Mouse (Mus musculus) forebrain, embryonic 16.5 days (tissue): ENCODE results near the gene Itpk1. TPM values are rescaled to one million over a fixed set of nuclear protein-coding genes. Genes with fewer than 3 reads are reported as not detected.

Experiments
- ATAC-seq: fragments of 200-750 bp; cut with Nextera tagmentation; 2 replicates; pipeline ENCODE4 v1.8.0; 2017; ENCODE audit warnings: mild to moderate bottlenecking, moderate library complexity
- H3K27ac ChIP-seq: fragments of 300-500 bp; sonication (generic); 2 replicates; pipeline ENCODE4 v1.5.1; 2014; ENCODE audit warnings: low read length, control low read depth
- H3K27me3 ChIP-seq: fragments of 300-500 bp; sonication (generic); replicated peaks from 2 replicates; pipeline ENCODE4 v1.6.1; 2014; ENCODE audit warnings: low read length; ENCODE audit not compliant: control insufficient read depth, insufficient read depth
- H3K36me3 ChIP-seq: fragments of 300-500 bp; sonication (generic); 2 replicates; pipeline ENCODE4 v1.6.1; 2014; ENCODE audit not compliant: control insufficient read depth, insufficient read depth
- H3K4me1 ChIP-seq: fragments of 300-500 bp; sonication (generic); replicated peaks from 2 replicates; pipeline ENCODE4 v1.6.1; 2014; ENCODE audit warnings: low read length; ENCODE audit not compliant: control insufficient read depth, insufficient read depth
- H3K4me2 ChIP-seq: fragments of 300-500 bp; sonication (generic); 2 replicates; pipeline ENCODE4 v1.6.1; 2014; ENCODE audit warnings: mild to moderate bottlenecking, low read length, control low read depth
- H3K4me3 ChIP-seq: fragments of 300-500 bp; sonication (generic); replicated peaks from 2 replicates; pipeline ENCODE4 v1.5.1; 2014; ENCODE audit warnings: mild to moderate bottlenecking, low read length, control low read depth
- H3K9ac ChIP-seq: fragments of 300-500 bp; sonication (generic); replicated peaks from 2 replicates; pipeline ENCODE4 v1.6.1; 2014; ENCODE audit warnings: low read depth, low read length, control low read depth
- H3K9me3 ChIP-seq: fragments of 300-500 bp; sonication (generic); 2 replicates; pipeline ENCODE4 v1.6.1; 2016; ENCODE audit warnings: low read length; ENCODE audit not compliant: control insufficient read depth
- WGBS: fragments of 180-500 bp; shearing (Covaris S2); extraction: QIAGEN DNeasy Blood & Tissue Kit; methylation state at CpG from one replicate; pipeline ENCODE4 v1.1.7; 2014; 5-methylcytosine and 5-hydroxymethylcytosine counted together
- polyA plus RNA-seq: library from polyadenylated mRNA; unstranded; fragments of >200 nt; fragmentation: Nextera tagmentation; extraction: Ambion mirVana; gene quantifications from 2 replicates; pipeline ENCODE4 v1.2.1, GENCODE M21; 2015

Itpk1 gene
- polyA plus RNA-seq, 1 experiment from 2014 or later = 68.7 TPM

DNA sequence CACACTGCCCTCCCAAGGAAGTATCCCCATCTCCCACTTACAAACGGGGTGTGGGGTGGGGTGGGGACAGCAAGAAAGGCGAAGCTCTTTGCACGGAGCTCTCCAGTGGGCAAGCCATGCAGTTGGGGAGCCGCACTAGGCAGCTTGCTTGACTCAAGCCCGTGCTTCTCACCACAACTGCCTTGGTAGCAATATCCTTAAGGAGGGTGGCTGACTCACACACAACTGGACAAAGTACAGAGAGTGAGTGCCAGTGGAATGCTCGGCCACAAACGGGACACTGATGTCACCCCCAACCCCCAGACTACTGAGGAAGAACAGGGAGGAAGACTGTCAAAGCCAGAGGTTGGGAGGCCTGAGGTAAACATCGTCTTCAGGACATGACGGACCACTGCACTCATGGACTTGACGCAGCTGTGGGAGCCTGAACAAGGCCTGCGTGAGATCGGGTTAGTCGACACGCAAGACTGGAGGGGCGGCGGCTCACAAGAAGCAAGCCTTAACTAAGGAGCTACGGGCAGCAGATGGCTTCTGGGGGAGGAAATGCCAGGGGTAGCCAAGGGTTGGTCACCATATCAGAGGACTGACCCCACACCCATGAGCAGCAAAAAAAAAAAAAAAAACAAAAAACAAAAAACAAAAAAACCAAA lies 113.9 kb downstream of the Itpk1 start:
- H3K9ac ChIP-seq = no peak overlapping the region
- 0 out of 2 replicates have a peak, but pooled peaks cover 2% of the 10 kb centered on the region for H3K36me3 ChIP-seq
- no peak overlapping the region for H3K27ac ChIP-seq
- H3K4me1 ChIP-seq = peaks cover 30% of the 10 kb centered on the region
- no peak for ATAC-seq
- 90% methylated on average over 17 of the region's 17 CpGs for WGBS
- no peaks in the 10 kb centered on the region for H3K9me3 ChIP-seq
- no peak overlapping the region for H3K4me2 ChIP-seq
- H3K27me3 ChIP-seq = no peaks in the 10 kb centered on the region
- H3K4me3 ChIP-seq = no peak overlapping the region

DNA sequence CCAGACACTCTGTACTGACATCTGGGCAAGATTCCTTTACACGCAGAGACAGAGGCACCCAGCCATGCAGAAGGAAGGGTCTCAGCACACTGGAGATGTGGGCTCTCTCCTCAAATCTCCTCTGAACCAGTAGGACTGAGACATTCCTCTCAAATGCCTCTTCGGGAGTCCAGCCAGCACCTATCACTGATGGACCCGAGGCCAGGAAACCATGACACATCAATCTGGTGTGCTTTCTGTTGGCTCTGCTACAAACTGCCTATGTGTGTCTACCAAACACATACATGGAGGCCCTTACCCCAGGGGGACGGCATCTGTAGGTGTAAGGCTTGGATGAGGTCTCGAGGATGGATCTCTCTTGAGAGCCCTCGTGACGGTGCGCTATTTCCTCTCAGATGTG lies 117.6 kb downstream of the Itpk1 start:
- Histone ChIP-seq H3K4me1 (peaks cover 13% of the 10 kb centered on the region), H3K9me3 (no peaks in the 10 kb centered on the region), H3K36me3 (peaks cover 7% of the 10 kb centered on the region; the same call in 1 of the 2 replicates), H3K4me3 (no peak overlapping the region), H3K27ac (no peak overlapping the region), H3K9ac (no peak overlapping the region), H3K27me3 (no peaks in the 10 kb centered on the region), H3K4me2 (no peak overlapping the region)
- WGBS = 88% methylated on average over 8 of the region's 8 CpGs
- no peak for ATAC-seq

DNA sequence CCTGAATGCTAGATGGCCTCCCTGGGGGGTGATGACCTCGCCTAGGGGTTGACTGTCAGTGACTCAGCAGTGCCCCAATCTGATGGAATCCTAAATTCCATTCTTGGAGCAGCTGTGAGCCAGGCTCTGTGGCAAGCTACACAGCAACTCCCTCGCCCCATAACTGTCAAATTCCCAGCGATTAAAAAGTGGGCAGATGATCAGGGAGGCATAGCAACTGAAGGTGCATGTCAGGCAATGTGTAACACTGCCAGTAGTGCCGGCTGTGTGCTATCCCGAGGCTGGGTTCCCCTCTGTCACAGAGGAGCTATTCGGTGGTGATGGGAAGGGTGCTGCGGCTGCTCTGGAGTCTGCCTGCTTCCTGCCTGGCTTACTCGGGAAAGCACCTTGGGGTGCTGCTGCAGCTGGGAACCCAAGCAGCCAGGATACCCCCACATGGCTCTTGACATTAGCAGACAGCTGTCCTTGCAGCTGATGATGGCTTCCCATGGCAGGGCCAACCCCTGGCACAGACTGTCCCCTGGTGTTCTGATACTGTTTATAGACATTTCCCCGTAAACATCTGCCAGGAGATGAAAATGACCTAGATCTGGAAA lies 118.3 kb downstream of the Itpk1 start:
- 62% methylated on average over 9 of the region's 9 CpGs for WGBS
- Histone ChIP-seq H3K9me3 (no peaks in the 10 kb centered on the region), H3K36me3 (peaks cover 7% of the 10 kb centered on the region; the same call in 1 of the 2 replicates), H3K4me1 (peaks cover 13% of the 10 kb centered on the region), H3K4me3 (no peak overlapping the region), H3K4me2 (no peak overlapping the region), H3K27me3 (no peaks in the 10 kb centered on the region), H3K27ac (no peak overlapping the region; the same call in 1 of the 2 replicates), H3K9ac (no peak overlapping the region)
- no peak; the same call in 1 of the 2 replicates for ATAC-seq

DNA sequence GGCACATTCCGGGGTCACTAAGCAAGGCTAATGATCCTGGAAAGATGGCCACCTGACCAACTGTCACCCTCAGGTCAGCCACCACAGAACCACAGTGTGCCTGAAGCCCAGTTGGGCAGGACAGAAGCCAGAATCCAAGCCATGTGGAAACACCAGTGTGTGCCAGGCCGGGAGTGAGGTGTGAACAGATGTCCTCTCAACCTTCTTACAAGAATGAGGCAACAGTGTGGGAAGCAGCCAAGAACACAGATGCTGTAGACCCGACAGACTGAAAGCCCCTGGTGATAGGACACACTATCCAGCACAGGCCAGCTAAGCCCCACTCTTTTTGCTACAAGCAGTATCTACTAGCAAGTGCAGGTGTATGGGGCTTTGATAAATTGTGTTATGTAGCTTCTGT lies 119.3 kb downstream of the Itpk1 start:
- no peak overlapping the region for H3K9ac ChIP-seq
- peaks cover 7% of the 10 kb centered on the region; the same call in 1 of the 2 replicates for H3K36me3 ChIP-seq
- H3K4me2 ChIP-seq = no peak overlapping the region
- H3K4me1 ChIP-seq = peaks cover 13% of the 10 kb centered on the region
- WGBS = 52% methylated on average over 3 of the region's 3 CpGs
- no peak overlapping the region for H3K27ac ChIP-seq
- H3K27me3 ChIP-seq = no peaks in the 10 kb centered on the region
- ATAC-seq = peak; percentile 84
- no peaks in the 10 kb centered on the region for H3K9me3 ChIP-seq
- H3K4me3 ChIP-seq = no peak overlapping the region

DNA sequence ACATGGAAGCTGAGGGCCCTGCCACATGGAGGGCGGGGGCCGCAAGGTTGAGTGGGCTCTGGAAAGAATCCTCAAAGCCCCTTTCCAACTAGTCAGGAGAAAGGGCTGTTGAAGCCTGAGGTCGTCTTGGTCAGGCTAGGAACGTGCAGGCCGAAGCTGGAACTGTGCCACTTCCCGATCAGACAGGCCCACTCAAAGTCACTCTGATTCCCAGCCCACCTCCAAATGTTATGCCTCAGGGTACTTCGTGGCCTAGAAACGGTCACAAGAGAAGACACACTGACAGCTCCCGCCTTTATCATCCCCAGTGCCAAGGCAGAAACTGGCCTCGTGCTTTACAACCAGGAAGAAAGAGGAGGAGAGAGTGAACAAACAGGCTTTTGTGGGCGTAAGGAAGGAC lies 122.3 kb downstream of the Itpk1 start:
- ATAC-seq = no peak
- peaks cover 13% of the 10 kb centered on the region for H3K4me1 ChIP-seq
- no peaks in the 10 kb centered on the region for H3K27me3 ChIP-seq
- H3K4me3 ChIP-seq = no peak overlapping the region
- no peak overlapping the region for H3K4me2 ChIP-seq
- H3K27ac ChIP-seq = no peak overlapping the region
- WGBS = 71% methylated on average over 11 of the region's 11 CpGs
- H3K9me3 ChIP-seq = no peaks in the 10 kb centered on the region
- peaks cover 10% of the 10 kb centered on the region; the same call in 1 of the 2 replicates for H3K36me3 ChIP-seq
- H3K9ac ChIP-seq = no peak overlapping the region

DNA sequence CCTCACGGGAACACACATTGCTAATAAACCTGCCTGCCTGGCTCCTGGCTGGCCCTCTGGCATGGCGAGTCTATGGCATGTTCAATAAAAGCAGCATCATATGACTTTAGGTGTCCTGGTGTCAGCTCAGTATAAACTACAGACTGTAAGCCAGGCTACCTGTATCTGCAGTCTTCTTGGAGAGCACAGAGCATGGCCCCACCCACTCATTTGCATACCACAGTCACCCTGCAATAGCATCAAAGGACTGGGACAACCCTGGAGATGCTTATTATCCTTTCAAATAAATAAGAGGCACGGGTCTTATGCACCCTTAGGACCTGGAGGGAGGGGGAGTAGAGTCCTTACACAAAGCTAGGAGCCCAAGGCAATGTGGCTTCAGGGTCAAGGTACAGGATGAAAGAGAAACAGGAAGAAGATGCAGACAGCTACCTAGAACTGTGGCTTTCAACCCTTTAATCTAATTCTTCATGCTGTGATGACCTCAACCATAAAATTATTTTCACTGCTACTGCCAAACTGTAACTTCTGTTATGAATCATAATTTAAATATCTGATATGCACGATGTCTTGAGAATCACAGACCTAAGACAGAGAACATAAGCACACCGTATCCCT lies 123.0 kb downstream of the Itpk1 start:
- H3K4me1 ChIP-seq = peaks cover 6% of the 10 kb centered on the region
- H3K4me3 ChIP-seq = no peak overlapping the region
- no peaks in the 10 kb centered on the region for H3K27me3 ChIP-seq
- no peaks in the 10 kb centered on the region for H3K9me3 ChIP-seq
- no peak for ATAC-seq
- WGBS = 63% methylated on average over 5 of the region's 5 CpGs
- no peak overlapping the region for H3K4me2 ChIP-seq
- H3K36me3 ChIP-seq = peaks cover 8% of the 10 kb centered on the region; the same call in 1 of the 2 replicates
- no peak overlapping the region for H3K27ac ChIP-seq
- H3K9ac ChIP-seq = no peak overlapping the region

DNA sequence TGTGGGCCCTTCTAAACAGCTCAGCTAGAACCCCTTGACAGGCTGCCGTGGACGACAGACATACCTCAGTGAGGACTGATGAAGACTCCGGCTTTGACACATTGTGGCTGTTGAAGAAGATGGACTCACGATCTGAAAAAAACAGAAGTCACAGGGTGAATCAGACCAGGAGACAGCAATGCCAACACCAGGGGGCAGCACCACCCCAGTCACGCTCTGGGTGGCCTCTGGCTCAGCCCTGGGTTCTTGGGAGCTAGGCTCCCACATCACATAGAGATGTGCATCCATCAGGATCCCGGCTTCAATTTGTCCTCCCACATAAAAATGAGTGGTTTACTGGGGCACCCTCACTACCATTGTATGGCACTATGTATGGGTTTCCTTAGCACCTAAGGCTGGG lies 125.7 kb downstream of the Itpk1 start:
- ATAC-seq = peak; percentile 75
- no peak overlapping the region for H3K4me3 ChIP-seq
- no peak overlapping the region for H3K27ac ChIP-seq
- no peaks in the 10 kb centered on the region for H3K9me3 ChIP-seq
- no peaks in the 10 kb centered on the region for H3K4me1 ChIP-seq
- peaks cover 5% of the 10 kb centered on the region; the same call in 1 of the 2 replicates for H3K36me3 ChIP-seq
- no peaks in the 10 kb centered on the region for H3K27me3 ChIP-seq
- H3K9ac ChIP-seq = no peak overlapping the region
- 59% methylated on average over 6 of the region's 6 CpGs for WGBS
- no peak overlapping the region for H3K4me2 ChIP-seq

DNA sequence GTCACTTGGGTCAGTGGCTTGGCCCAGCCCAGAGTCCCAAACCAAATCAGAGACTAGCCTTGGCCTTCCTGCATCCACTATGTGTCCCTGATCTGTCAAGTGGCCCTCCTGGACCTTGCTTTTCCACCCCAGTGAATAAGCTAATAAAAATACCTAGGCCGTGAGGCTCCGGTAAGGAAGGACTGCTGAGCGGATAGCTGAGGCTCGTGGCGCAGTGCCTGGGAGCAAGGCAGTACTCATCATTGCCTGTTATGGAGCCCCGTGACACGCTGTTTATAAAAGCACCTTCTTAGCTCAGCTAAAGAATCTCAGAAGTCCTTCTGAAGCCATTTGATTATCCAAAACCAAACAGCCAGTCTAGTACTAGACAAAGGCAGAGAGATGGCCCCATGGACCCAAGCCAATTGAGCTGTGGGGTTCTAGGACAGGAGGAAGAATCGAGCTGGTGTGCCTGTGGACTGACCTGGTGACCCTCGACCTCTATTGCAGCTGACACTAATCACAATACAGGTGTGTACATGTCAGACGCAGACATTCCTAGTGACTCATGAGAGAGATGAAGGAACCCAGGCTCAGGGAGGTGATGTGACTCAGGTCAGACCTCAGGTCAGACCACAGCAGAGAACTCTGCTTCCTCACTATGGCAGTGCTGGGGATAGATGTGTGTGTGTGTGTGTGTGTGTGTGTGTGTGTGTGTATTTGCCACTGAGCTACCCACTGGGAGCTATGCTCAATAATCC lies 127.9 kb downstream of the Itpk1 start:
- Histone ChIP-seq H3K4me1 (0 out of 2 replicates have a peak, but pooled peaks cover 3% of the 10 kb centered on the region), H3K4me2 (no peak overlapping the region), H3K9ac (no peak overlapping the region), H3K4me3 (no peak overlapping the region), H3K27me3 (no peaks in the 10 kb centered on the region), H3K27ac (no peak overlapping the region), H3K36me3 (peaks cover 5% of the 10 kb centered on the region; the same call in 1 of the 2 replicates), H3K9me3 (no peaks in the 10 kb centered on the region)
- no peak for ATAC-seq
- WGBS = 88% methylated on average over 10 of the region's 10 CpGs
